Mouse (Mus musculus) myocyte (in vitro differentiated cells): Measurements from ENCODE around the gene Fndc1.

Source experiments
- CEBPB ChIP-seq: IDR thresholded peaks from 2 replicates; pipeline ENCODE4 v1.6.1; 2011; ENCODE audit warnings: mild to moderate bottlenecking, moderate library complexity; ENCODE audit not compliant: poor library complexity, insufficient read depth, severe bottlenecking
- E2F4 ChIP-seq: IDR thresholded peaks from one replicate; pipeline ENCODE4 v1.6.1; 2011; ENCODE audit warnings: mild to moderate bottlenecking, control low read depth, moderate library complexity; ENCODE audit not compliant: insufficient read depth
- MAX ChIP-seq: IDR thresholded peaks from one replicate; pipeline ENCODE4 v1.6.1; 2011; ENCODE audit warnings: low read depth, mild to moderate bottlenecking, control low read depth
- MYOD1 ChIP-seq, 3 experiments: IDR thresholded peaks; one replicate each; pipeline ENCODE4 v1.6.1; 2011; ENCODE audit warnings: control low read depth in 2 of 3, low read depth in 2 of 3, mild to moderate bottlenecking in 2 of 3, moderate library complexity in 1 of 3; ENCODE audit not compliant: insufficient read length in 2 of 3, control insufficient read depth in 1 of 3
- MYOG ChIP-seq, 3 experiments: IDR thresholded peaks; one replicate each; pipeline ENCODE4 v1.6.1; 2011; ENCODE audit warnings: control low read depth in 2 of 3, low read depth in 2 of 3, mild to moderate bottlenecking in 2 of 3; ENCODE audit not compliant: insufficient read length in 2 of 3, control insufficient read depth in 1 of 3, insufficient read depth in 1 of 3
- POLR2A ChIP-seq: IDR thresholded peaks from one replicate; pipeline ENCODE4 v1.6.1; 2011; ENCODE audit warnings: low read depth, mild to moderate bottlenecking, control low read depth, moderate library complexity; ENCODE audit not compliant: insufficient read length
- POLR2AphosphoS2 ChIP-seq: IDR thresholded peaks from one replicate; pipeline ENCODE4 v1.6.1; 2011; ENCODE audit warnings: low read depth, control low read depth; ENCODE audit not compliant: insufficient read length
- REST ChIP-seq: IDR thresholded peaks from one replicate; pipeline ENCODE4 v1.6.1; 2011; ENCODE audit warnings: mild to moderate bottlenecking, control low read depth, moderate library complexity; ENCODE audit not compliant: insufficient read depth, insufficient read length
- SRF ChIP-seq: IDR thresholded peaks from one replicate; pipeline ENCODE4 v1.6.1; 2011; ENCODE audit warnings: low read depth; ENCODE audit not compliant: control insufficient read depth, insufficient read length
- TCF12 ChIP-seq: IDR thresholded peaks from one replicate; pipeline ENCODE4 v1.6.1; 2011; ENCODE audit warnings: mild to moderate bottlenecking, control low read depth; ENCODE audit not compliant: poor library complexity, insufficient read depth, severe bottlenecking
- TCF3 ChIP-seq: IDR thresholded peaks from one replicate; pipeline ENCODE4 v1.6.1; 2011; ENCODE audit warnings: low read depth, control low read depth; ENCODE audit not compliant: insufficient read length
- USF1 ChIP-seq: IDR thresholded peaks from one replicate; pipeline ENCODE4 v1.6.1; 2011; ENCODE audit warnings: low read depth, mild to moderate bottlenecking, control low read depth, moderate library complexity

- peak in 1 of 3 experiments; percentile 10 for TF ChIP-seq MYOD1 (IDR thresholded peaks at IDR 0.05; ENCODE audit: control insufficient read depth in 1 of 3, insufficient read length in 2 of 3, low read depth in 2 of 3)
- TF ChIP-seq E2F4 = no peak
- no peak for TF ChIP-seq TCF3
- TF ChIP-seq POLR2A = no peak
- TF ChIP-seq POLR2AphosphoS2 = no peak
- TF ChIP-seq MYOG (IDR thresholded peaks at IDR 0.05; ENCODE audit: control insufficient read depth in 1 of 3, insufficient read depth in 1 of 3, insufficient read length in 2 of 3, low read depth in 2 of 3) = peak in 1 of 3 experiments; percentile 44
- no peak for TF ChIP-seq MAX
- TF ChIP-seq CEBPB = no peak
- no peak for TF ChIP-seq TCF12
- TF ChIP-seq USF1 = no peak
- TF ChIP-seq SRF = no peak
- no peak for TF ChIP-seq REST
Observed at GRCm38 (mm10) chr17:7840505-7841290, 13.6 kb upstream of the Fndc1 start.
